Mouse (Mus musculus): Measurements from ENCODE around the gene Siglecf. TPM values are rescaled to one million over a fixed set of nuclear protein-coding genes. Genes with fewer than 3 reads are reported as not detected.

Gene Siglecf
- 0.04 and 0.13 TPM in 2 replicates for polyA plus RNA-seq (2012; rRNA removed)

- WGBS: 70% methylated on average over 3 of the region's 3 CpGs
- no peaks in the 10 kb centered on the region; the same call in 1 of the 2 replicates for H3K27me3 ChIP-seq (replicated peaks; ENCODE audit: control insufficient read depth, insufficient read depth, low read length)
- no peak within 1 kb of the TSS for H3K27ac ChIP-seq (ENCODE audit: insufficient read depth, low read depth, low read length)
- H3K4me1 ChIP-seq (ENCODE audit: control insufficient read depth, insufficient read depth, low read length): no peaks in the 10 kb centered on the region
- H3K36me3 ChIP-seq (ENCODE audit: control insufficient read depth, insufficient read depth, low read length): no peaks in the 10 kb centered on the region
- TF ChIP-seq CTCF (conservative IDR thresholded peaks at IDR 0.05; ENCODE audit: insufficient read depth, insufficient read length, low read depth, low read length) (no peak), POLR2A (IDR thresholded peaks at IDR 0.05; ENCODE audit: low read depth, low read length) (no peak)
- H3K4me3 ChIP-seq (ENCODE audit: insufficient read depth, low read depth, low read length): no peak within 1 kb of the TSS
- no peak for DNase-seq
These were observed at the start of gene Siglecf for GRCm38 (mm10) chr7:43351154-43351553. TSS of gene Siglecf (plus strand) at chr7:43351341.

- Histone ChIP-seq H3K4me1 (ENCODE audit: control insufficient read depth, insufficient read depth, low read length) (no peaks in the 10 kb centered on the region), H3K27ac (ENCODE audit: insufficient read depth, low read depth, low read length) (peak overlapping the region; percentile 92), H3K36me3 (ENCODE audit: control insufficient read depth, insufficient read depth, low read length) (peaks cover 3% of the 10 kb centered on the region; the same call in 1 of the 2 replicates), H3K27me3 (replicated peaks; ENCODE audit: control insufficient read depth, insufficient read depth, low read length) (no peaks in the 10 kb centered on the region), H3K4me3 (ENCODE audit: insufficient read depth, low read depth, low read length) (no peak overlapping the region)
- DNase-seq: peak; percentile 76
- no peak for TF ChIP-seq CTCF (conservative IDR thresholded peaks at IDR 0.05; ENCODE audit: insufficient read depth, insufficient read length, low read depth, low read length)
- no peak for TF ChIP-seq POLR2A (IDR thresholded peaks at IDR 0.05; ENCODE audit: low read depth, low read length)
- 64% methylated on average over 3 of the region's 3 CpGs for WGBS
These were observed 45.9 kb upstream of the Siglecf start for GRCm38 (mm10) chr7:43305235-43305634.

- Histone ChIP-seq H3K27me3 (replicated peaks; ENCODE audit: control insufficient read depth, insufficient read depth, low read length) (no peaks in the 10 kb centered on the region), H3K4me3 (ENCODE audit: insufficient read depth, low read depth, low read length) (no peak overlapping the region), H3K4me1 (ENCODE audit: control insufficient read depth, insufficient read depth, low read length) (peaks cover 5% of the 10 kb centered on the region), H3K27ac (ENCODE audit: insufficient read depth, low read depth, low read length) (0 out of 2 replicates have a peak overlapping the region, but pooled peaks have one; percentile 3), H3K36me3 (ENCODE audit: control insufficient read depth, insufficient read depth, low read length) (no peaks in the 10 kb centered on the region; the same call in 1 of the 2 replicates)
- peak; percentile 10 for DNase-seq
- 68% methylated on average over 2 of the region's 2 CpGs for WGBS
- no peak for TF ChIP-seq CTCF (conservative IDR thresholded peaks at IDR 0.05; ENCODE audit: insufficient read depth, insufficient read length, low read depth, low read length)
- TF ChIP-seq POLR2A (IDR thresholded peaks at IDR 0.05; ENCODE audit: low read depth, low read length): no peak
These were observed 42.1 kb upstream of the Siglecf start for GRCm38 (mm10) chr7:43309069-43309468.

GRCm38 (mm10) chr7:43311632-43312031, 39.5 kb upstream of the Siglecf start:
- TF ChIP-seq CTCF (conservative IDR thresholded peaks at IDR 0.05; ENCODE audit: insufficient read depth, insufficient read length, low read depth, low read length) (no peak), POLR2A (IDR thresholded peaks at IDR 0.05; ENCODE audit: low read depth, low read length) (no peak)
- peak overlapping the region; percentile 65 for H3K27ac ChIP-seq (ENCODE audit: insufficient read depth, low read depth, low read length)
- H3K36me3 ChIP-seq (ENCODE audit: control insufficient read depth, insufficient read depth, low read length): no peaks in the 10 kb centered on the region; the same call in 1 of the 2 replicates
- H3K4me1 ChIP-seq (ENCODE audit: control insufficient read depth, insufficient read depth, low read length): peaks cover 5% of the 10 kb centered on the region
- no peaks in the 10 kb centered on the region for H3K27me3 ChIP-seq (replicated peaks; ENCODE audit: control insufficient read depth, insufficient read depth, low read length)
- WGBS: 57% methylated on average over 6 of the region's 6 CpGs
- peak overlapping the region; percentile 36; the same call in 1 of the 2 replicates for H3K4me3 ChIP-seq (ENCODE audit: insufficient read depth, low read depth, low read length)
- peak; percentile 50 for DNase-seq

- Histone ChIP-seq H3K36me3 (ENCODE audit: control insufficient read depth, insufficient read depth, low read length) (no peaks in the 10 kb centered on the region; the same call in 1 of the 2 replicates), H3K27me3 (replicated peaks; ENCODE audit: control insufficient read depth, insufficient read depth, low read length) (no peaks in the 10 kb centered on the region), H3K4me3 (ENCODE audit: insufficient read depth, low read depth, low read length) (peak overlapping the region; percentile 74), H3K27ac (ENCODE audit: insufficient read depth, low read depth, low read length) (peak overlapping the region; percentile 52), H3K4me1 (ENCODE audit: control insufficient read depth, insufficient read depth, low read length) (peaks cover 5% of the 10 kb centered on the region)
- under 1% methylated on average over 32 of the region's 32 CpGs for WGBS
- DNase-seq: no peak
- no peak for TF ChIP-seq CTCF (conservative IDR thresholded peaks at IDR 0.05; ENCODE audit: insufficient read depth, insufficient read length, low read depth, low read length)
- no peak for TF ChIP-seq POLR2A (IDR thresholded peaks at IDR 0.05; ENCODE audit: low read depth, low read length)
These were observed 38.6 kb upstream of the Siglecf start for GRCm38 (mm10) chr7:43312386-43313012.

- H3K4me3 ChIP-seq (ENCODE audit: insufficient read depth, low read depth, low read length): peak within 1 kb of the TSS; percentile 74
- H3K27ac ChIP-seq (ENCODE audit: insufficient read depth, low read depth, low read length): peak within 1 kb of the TSS; percentile 52
- TF ChIP-seq POLR2A (IDR thresholded peaks at IDR 0.05; ENCODE audit: low read depth, low read length) (no peak), CTCF (conservative IDR thresholded peaks at IDR 0.05; ENCODE audit: insufficient read depth, insufficient read length, low read depth, low read length) (no peak)
- no peaks in the 10 kb centered on the region; the same call in 1 of the 2 replicates for H3K36me3 ChIP-seq (ENCODE audit: control insufficient read depth, insufficient read depth, low read length)
- WGBS: under 1% methylated on average over 33 of the region's 33 CpGs
- DNase-seq: peak; percentile 98
- H3K4me1 ChIP-seq (ENCODE audit: control insufficient read depth, insufficient read depth, low read length): peaks cover 5% of the 10 kb centered on the region
- H3K27me3 ChIP-seq (replicated peaks; ENCODE audit: control insufficient read depth, insufficient read depth, low read length): no peaks in the 10 kb centered on the region
These were observed 38.1 kb upstream of the Siglecf start, which contains the start of gene Zfp715 for GRCm38 (mm10) chr7:43313013-43313428. TSS of gene Zfp715 (minus strand) at chr7:43313294.

GRCm38 (mm10) chr7:43326223-43326780, 24.8 kb upstream of the Siglecf start:
- Histone ChIP-seq H3K27ac (ENCODE audit: insufficient read depth, low read depth, low read length) (no peak overlapping the region), H3K4me1 (ENCODE audit: control insufficient read depth, insufficient read depth, low read length) (no peaks in the 10 kb centered on the region), H3K36me3 (ENCODE audit: control insufficient read depth, insufficient read depth, low read length) (no peaks in the 10 kb centered on the region), H3K4me3 (ENCODE audit: insufficient read depth, low read depth, low read length) (no peak overlapping the region), H3K27me3 (replicated peaks; ENCODE audit: control insufficient read depth, insufficient read depth, low read length) (no peaks in the 10 kb centered on the region)
- no peak for DNase-seq
- TF ChIP-seq POLR2A (IDR thresholded peaks at IDR 0.05; ENCODE audit: low read depth, low read length) (no peak), CTCF (conservative IDR thresholded peaks at IDR 0.05; ENCODE audit: insufficient read depth, insufficient read length, low read depth, low read length) (no peak)
- 69% methylated on average over 10 of the region's 10 CpGs for WGBS
